Mouse (Mus musculus) granulocyte monocyte progenitor cell, adult 5-6 weeks (primary cell): ENCODE data around the gene Mrtfb. TPM values are rescaled to one million over a fixed set of nuclear protein-coding genes. Genes with fewer than 3 reads are reported as not detected.
"Not testable (repeated sequence)": the region's sequence is repeated elsewhere in the genome, so short reads cannot be mapped to it uniquely, and the experiment has no call there.

Experiments used
- ATAC-seq: replicated peaks from 2 replicates; pipeline ENCODE4 v1.8.0; 2016; ENCODE audit warnings: mild to moderate bottlenecking, moderate TSS enrichment, inconsistent platforms; ENCODE audit not compliant: poor library complexity, severe bottlenecking
- total RNA-seq, 2 experiments: library from RNA; stranded (forward) in 1 of 2; stranded (reverse) in 1 of 2; fragments of 200-712, 200-1000 nt in 1 of 2; fragments of >200 nt in 1 of 2; fragmentation: Nextera tagmentation in 1 of 2; gene quantifications; 2 replicates each; pipeline ENCODE4 v1.2.3; 2014 to 2017

Mrtfb gene
- total RNA-seq, 2 experiments from 2014 or later, result 4.5 to 10.0 TPM

DNA sequence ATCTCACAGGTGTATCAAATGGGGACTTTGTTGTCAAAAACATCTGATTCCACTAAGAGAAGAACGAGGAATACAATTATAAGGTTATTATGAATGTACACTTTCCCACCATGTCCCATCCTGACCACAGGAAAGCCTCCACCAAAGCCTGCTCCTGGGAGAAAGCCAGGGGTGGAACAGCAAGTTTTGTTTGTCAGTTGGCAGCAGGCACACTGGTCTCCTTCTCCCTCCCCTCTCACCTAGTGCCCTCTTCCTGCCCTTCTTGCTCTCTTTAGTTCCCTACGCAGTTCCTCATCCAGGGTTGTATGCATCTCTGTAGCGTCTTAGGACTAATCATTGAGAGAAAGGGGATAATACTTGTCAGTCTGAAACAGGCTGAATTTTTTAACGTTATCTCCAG, 81.8 kb downstream of the Mrtfb start:
- ATAC-seq, result no peak

DNA sequence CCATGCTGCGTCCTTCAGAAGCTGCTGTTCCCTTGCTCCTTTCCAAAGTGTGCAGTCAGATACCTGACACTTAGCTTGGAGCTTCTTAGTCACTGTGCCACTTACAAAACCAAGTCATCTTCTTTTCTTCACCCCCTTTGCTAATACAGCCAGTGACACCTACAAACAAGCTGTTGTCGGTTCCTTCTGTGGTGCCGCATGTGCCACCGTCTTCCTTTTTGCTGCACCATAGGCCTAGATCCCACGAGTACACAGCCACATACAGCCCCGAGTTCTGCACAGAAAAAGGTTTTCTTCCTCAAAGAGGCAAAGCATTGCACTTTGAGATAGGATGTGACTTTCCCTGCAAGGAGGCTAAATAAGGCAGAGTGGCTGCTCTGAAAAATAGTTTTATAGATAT, 83.2 kb downstream of the Mrtfb start:
- no peak for ATAC-seq

DNA sequence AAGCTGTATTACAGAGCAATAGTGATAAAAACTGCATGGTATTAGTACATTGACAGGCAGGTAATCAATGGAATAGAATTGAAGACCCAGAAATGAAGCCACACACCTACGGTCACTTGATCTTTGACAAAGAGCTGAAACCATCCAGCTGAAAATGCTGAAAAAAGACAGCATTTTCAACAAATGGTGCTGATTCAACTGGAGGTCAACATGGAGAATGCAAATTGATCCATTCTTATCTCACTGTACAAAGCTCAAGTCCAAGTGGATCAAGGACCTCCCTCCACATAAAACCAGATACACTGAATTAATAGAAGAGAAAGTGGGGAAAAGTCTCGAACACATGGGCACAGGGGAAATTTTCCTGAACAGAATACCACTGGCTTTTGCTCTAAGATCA, 89.5 kb downstream of the Mrtfb start:
- not testable (repeated sequence) for ATAC-seq

DNA sequence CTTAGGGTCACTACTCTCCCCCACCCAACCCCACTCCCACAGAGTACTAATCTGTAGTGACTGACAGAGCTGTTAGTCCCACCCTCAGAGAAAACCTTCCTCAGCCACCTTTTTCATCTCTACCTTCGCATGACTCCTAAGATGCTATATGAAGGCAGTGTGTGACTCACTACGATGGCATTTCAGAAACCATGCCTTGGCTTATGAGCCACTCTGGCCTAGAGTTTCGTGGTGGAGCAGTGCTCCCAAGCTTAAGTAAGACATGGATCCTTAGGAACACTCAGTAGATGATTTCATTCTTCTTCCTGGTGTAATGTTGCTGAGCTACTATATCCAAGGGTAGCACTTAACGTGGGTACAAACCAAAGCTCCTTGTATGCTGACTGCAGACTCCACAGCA, 94.4 kb downstream of the Mrtfb start:
- no peak for ATAC-seq

DNA sequence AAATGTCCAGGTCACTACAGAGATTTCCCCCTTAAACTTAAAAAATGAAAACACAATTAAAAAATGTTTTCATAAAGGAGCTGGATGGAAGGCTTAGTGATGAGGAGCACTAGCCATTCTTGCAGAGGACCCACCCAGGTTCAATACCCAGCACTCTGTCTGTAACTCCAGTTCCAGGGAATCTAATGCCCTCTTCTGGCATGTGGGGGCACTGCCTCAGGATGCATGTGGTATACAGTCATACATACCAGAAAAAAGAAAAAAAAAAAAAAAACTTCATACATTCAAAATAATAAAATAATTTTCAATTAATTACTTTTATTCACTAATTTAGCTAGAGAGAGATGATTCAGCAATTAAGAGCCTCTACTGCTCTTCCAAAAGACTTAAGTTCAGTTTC, 95.0 kb downstream of the Mrtfb start:
- ATAC-seq, result no peak; the same call in 1 of the 2 replicates

DNA sequence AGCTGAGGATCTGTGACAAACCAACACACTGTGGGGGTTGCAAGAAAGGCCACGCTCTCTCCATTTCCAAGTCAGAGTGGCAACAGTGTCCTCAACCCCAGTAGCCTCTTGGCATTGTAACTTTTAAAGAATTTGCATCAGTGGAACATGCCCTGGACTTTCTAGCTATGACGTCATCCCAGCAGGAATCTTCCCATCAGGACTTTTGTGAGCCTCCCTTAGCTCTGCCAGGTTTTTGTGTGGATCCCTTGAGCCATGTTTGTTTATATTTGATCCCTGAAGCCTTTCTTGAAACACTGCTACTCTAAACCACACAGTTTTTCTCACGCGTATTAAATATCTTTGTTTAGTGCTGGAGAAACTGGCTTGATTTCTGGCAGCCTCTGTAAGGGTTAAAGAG, 97.6 kb downstream of the Mrtfb start:
- no peak for ATAC-seq

DNA sequence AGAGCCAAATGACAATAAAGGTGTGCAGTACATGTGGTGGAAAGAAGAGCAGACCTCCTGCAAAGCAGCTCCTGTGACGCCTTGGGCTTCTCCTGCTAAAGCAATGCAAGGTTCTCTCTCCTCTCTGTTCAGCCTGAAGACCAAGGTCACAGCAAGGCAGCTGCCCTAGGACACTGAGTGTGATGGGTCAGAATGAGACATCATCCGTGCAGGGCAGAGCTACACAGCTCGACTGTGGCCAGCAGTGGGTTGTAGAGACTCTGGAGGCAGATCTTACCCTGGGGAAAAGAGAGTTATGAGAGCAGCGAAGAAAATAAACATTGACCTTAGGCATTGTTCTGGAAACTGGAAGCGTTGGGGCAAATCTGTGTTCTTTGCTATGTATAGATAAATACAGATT, 98.2 kb downstream of the Mrtfb start:
- ATAC-seq, result no peak

DNA sequence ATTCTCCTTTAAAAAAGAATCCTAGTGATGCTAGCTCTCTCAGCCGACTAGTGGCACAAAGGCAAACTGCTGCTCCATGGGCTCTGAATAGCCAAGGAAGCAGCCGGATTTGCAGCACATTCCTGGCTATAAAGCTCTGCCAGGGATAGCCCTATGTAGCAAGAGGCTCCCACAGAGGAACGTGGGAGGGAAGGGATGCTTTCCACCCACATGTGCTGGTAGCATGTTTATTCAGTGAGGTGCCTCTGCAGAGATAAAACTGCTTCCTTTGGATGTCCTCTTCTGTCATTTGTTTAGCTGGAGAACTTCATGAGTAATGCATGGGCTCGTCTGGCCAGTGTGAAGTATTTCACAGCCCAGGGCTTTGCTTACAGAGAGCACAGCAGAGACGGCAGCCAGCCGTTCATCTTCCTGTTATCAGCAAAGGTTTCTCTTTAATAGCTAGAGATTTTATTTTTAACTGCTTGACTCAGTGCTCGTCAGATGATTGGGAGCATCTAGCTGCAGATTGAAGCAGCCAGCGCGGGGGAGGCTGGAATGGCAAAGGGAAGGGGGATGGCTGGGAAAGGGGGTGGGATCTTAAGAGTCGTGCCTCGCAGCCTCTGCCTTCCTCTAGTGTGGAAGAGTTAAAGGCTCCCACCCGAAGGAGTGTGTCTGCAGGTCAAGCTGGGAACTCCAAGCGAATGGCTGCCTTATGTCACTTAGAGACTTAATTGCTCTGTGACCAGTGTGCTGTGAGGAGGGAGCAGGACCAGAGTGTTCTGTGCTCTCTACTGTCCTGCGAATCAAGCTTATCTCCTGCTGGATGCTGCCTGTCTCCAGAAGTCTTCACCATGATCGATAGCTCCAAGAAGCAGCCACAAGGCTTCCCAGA, 101.8 kb downstream of the Mrtfb start:
- ATAC-seq, result no peak

DNA sequence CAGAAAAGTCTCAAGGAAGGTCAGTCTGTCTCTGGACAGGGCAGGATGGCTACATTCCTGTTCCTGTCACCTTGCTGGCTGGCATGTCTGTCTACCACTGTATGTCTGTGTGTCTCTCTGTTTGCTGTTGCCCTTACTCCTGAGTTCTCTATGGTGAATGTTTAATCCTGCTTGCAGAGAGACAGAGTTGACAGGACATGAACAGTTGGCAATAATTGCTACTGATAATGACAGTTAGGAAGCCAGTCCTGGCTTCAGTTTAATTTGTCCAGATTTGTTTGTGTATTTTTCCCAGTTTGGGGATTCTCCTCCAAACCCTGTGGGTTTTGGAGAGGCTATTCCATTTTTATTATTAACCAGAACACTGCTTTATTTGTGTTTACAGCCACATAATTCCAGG, 102.5 kb downstream of the Mrtfb start:
- no peak for ATAC-seq

DNA sequence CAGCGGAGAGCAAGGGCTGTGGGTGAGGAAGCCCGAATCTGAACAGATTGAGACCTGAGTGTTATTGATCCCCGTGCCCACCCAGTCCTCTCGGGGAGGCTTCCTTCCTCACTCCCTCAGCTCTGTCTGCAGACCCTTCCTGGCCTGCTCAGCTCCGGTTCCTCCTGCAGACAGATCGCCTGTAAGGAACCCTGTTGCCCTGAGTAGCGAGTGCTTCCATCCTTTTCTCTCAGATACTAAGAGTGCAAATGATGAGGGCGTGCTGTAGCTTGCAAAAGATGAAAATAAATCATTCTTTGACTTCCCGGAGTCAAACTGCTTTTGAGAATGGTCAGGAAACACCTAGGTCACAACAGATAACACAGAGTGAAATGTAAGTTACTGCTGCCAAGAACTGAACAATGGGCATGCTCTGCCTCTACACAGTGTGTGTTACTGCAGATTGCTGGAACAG, 103.2 kb downstream of the Mrtfb start:
- peak; percentile 14; the same call in 1 of the 2 replicates for ATAC-seq

DNA sequence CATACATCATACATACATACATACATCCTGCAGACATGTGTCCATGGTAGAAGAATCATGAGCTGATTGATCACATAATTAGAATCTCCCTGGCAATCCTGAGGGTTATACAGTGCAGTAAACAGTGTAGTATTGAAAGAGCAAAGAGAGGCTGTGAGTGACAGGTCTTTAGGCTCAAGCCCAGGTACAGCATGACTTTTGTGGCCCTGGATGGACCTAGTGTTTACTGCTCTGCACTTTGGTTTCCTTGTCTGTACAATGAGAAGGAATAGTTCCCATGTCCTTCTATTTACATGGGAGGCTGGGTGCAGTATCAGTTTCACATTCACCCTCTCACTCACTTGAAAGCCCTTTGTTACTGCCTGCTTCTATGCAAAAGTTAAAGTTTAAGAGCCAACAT, 103.9 kb downstream of the Mrtfb start:
- no peak for ATAC-seq

DNA sequence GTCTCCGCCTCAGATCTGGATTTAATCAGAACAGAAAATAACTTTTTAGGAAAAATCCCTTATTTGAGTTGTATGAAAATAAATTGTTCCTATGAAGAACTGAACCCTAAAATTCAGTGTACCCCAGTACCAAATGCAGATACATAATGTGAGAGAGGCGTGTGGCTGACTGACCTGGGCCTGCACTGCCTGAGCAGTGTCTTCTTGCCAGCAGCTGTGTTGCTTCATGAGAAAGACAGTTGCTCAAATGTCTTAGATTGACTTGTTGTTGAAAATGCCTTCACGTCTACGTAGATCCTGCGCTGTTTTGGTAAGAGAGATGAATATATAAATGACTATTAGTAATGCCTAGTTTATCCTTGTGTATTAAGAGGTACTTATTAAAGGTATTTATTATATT, 104.6 kb downstream of the Mrtfb start:
- ATAC-seq, result no peak

DNA sequence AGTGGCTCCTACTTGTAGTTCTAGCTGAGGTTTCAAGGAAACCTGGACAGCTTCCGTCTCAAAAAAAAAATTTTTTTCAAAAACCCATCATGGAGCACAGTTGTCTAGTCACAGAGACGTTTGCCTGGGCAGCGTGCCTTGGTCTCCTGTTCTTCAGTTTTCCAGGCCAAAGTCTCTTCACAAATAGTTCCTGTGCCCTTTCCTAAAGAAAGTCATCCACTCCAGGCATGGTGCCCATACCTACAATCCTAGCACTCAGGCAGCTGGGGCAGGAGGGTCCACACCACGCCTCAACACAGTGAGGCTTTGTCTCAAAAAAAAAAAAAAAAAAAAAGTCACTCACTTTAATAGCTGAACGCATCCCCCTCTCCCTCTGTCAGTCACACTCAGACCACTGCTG, 106.9 kb downstream of the Mrtfb start:
- no peak for ATAC-seq

DNA sequence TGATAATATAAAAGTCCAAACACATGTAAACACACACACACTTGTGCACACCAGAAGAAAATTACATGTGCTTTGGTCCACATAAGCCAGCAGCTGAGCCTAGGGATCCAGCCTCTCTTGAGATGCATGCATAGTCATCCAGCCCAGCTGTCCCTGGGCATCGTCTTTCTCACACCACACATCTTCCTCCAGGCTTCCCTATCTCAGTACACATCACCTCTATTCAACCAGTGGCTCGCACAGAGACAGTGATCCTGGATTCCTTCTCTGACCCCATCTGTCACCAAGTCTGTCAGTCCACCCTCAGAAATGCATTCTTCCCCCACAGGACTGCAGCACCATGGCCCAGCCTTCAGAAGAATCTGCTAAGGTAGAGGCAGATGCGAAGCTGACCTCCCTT, 107.9 kb downstream of the Mrtfb start:
- ATAC-seq, result no peak

DNA sequence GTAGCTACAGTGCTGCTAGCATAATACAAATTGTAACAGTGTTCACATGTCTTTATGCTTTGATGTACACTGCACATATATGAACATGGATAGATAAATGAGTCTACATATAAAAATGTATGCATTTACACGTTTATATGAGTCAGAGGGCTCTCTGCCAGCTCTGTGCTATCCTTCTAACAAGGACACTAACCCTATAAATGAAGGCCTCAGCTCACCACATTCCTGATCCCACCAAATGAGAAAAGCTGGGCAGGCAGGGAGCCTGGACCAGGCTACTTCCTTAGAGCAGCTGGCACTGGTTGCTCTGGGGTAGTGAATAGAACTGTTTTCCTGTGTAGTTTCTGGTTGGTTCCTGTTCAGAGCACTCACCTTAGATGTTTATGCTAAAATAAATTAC, 110.0 kb downstream of the Mrtfb start:
- no peak for ATAC-seq

DNA sequence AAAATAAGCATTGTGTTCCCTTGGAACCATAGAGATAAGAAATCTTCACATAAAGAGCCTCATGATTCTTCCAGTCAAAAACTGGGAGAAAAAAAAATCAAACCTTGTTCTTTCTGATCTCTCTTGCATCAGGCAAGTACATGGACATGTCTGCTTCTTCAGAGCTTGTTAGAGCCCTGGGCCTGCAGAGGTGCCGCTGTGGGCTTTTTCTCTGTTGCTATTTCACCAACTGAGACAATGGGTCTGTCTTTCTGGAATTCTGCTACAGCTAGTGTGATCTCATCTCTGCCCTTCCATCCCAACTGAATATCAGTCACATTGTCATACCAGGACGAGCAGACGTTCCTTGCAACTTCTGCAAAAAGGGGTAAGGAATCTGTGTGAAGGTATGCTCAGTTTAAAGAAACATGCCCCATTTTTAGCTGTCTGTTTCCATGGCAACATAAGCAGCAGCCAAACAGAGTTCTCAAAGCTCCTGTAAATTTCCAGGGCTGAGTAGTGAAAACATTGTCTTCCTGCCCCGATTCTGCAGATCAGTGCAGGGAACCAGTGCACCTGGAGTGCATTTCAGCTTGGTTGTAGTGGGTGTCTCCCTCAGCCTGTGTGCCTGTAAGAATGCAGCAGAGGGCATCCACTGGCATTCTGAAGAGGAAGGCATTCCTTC, 110.7 kb downstream of the Mrtfb start:
- ATAC-seq, result no peak

DNA sequence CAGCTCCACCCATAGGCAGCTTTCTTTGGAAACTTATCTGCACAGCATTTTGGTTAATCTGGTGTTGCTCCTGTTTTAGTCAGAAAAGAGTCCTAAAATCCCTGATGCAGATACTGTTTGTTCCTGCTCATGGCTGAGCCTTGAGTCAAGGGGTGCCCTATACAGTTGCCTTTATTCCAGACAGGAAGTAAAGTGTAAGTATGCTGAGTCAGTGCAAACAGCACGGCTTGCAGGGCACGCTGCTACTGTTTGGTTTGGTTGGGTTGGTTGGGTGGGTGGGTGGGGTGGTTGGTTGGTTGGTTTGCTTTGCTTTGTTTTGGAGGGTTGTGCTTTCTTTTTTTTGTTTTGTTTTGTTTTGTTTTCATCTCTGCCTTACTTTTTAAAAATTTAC, 111.2 kb downstream of the Mrtfb start:
- ATAC-seq, result 0 out of 2 replicates have a peak, but pooled peaks have one; percentile 24

DNA sequence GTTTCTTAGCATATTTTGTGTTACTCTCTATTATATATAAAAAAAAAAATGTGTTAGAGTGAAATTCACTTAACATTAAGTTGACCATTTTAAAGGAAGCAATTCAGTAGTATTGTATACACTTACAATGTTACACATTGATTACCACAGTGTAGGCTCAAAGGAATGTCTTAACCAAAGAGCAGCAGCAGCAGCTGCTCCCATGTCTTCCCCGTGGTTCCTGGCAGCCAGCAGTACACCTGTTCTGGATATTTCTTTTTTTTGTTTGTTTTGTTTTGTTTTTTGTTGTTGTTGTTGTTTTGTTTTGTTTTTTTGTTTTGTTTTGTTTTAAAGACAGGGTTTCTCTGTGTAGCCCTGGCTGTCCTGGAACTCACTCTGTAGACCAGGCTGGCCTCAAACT, 112.4 kb downstream of the Mrtfb start:
- no peak for ATAC-seq

DNA sequence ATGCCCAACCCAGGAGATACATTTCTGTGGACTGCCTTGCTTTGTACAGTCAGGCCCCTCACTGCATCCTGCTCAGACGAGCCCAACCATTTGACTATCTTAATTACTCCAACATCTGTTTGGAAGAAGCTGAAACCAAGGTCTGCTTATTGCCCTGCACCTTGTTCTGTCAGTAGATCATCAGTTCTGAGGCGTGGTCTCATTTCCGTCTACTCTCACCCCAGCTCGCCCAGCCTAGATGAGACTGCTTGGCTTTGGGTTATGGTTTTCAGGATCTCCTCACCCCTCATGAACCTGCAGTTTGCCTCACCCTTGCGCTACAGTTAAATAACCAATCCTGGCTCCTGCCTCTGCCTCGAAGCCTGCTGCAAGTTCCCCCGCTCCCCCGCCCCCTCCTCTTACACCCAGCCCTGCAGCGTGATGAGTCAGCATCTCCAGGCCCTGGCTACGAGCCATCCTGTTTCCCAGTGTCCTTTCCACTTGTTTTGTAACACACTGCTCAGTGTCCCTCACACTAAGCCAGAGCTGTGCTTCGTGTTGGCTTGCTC, 115.5 kb downstream of the Mrtfb start:
- ATAC-seq, result peak; percentile 86

DNA sequence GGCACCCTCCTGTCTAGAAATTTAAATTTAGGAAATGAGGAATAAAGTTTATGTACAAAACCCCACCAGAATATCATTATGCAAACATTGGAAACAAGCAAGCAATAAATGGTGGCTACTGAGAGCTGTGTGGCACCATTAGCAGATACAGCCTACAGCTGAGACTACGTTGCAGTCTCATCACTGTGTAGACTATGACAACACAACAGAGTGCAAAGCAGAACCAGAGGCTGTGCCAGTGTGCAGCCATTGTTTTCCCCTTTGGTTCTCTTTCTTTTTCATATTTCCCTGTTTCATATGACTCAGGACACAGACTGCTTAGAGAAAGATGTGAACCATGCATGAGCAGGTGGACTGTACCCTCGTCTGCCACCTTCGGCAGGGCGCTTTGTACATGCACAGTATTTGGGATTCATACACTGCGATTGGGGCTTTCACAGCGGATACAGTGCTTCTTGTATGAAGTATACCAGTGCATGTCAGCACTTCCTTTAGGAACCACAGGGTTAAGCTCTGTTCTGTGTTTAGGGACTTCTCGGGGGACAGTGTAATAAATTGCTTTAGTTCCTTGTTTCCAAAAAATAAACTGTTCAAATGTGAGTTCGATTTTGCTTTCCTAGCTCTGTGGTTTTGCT, 116.7 kb downstream of the Mrtfb start:
- peak; percentile 59 for ATAC-seq

DNA sequence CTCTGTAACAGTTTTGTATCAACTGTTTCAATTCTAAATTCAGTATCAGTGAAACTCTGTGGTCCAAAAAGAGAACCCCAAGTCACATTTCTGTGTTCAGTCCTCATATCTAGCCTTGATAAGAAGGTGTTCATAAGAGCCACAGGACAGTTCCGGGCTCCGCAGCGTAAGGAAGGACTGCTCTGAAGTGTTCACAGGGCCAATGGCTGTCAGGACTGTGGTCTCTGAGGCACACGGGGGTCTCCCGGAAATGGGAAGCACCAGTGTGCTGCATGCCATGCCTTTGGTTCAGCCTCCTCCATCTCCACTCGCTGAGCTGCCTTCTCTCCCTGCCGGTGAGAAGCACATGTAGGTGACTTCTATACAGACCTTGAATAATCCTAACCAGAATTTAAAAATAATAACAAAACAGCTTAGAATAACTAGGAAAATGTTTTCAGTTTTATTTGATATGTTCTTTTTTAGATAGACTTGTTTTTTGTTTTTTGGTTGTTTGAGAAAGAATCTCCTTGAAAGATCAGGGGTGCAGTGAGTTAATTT, 120.7 kb downstream of the Mrtfb start:
- ATAC-seq, result no peak
